ENCODE assay signal across 8 mouse cellular contexts in genomic region chr3:86919641-86920342, GRCm38 (mm10). TPM values are rescaled to one million over a fixed set of nuclear protein-coding genes. Genes with fewer than 3 reads are reported as not detected.
DNase-seq lines count a peak whose midpoint lies in the region; ATAC-seq and TF ChIP-seq lines count a peak whose summit lies in the region.

No protein-coding gene starts in this region.

- peak; percentile 90 for DNase-seq in heart, adult 11 months
- no peak for DNase-seq in heart, postnatal 25 days (ENCODE audit: low spot score)
- DNase-seq in ES-CJ7 (ENCODE audit: low read depth, low spot score) = peak; percentile 62
- peak; percentile 61 for DNase-seq in embryo, embryonic 10 days (ENCODE audit: low spot score)
- DNase-seq in heart, postnatal 0 days (ENCODE audit: low spot score) = no peak
- DNase-seq in left cerebral cortex, postnatal 36 days (ENCODE audit: low spot score in 2 of 2) = peak; percentile 38 to 54
- DNase-seq in testis, postnatal 10 days (ENCODE audit: low spot score) = peak; percentile 52

- no peaks in the 10 kb centered on the region for H3K79me2 ChIP-seq in myocyte (ENCODE audit: control insufficient read depth, insufficient read depth)

- WGBS in heart, postnatal 0 days = 1% methylated on average over 61 of the region's 61 CpGs

- H3K4me1 ChIP-seq in heart, postnatal 0 days (ENCODE audit: control insufficient read depth, insufficient read depth) = no peaks in the 10 kb centered on the region

- peak overlapping the region; percentile 54 for H3K9ac ChIP-seq in heart, postnatal 0 days (replicated peaks; ENCODE audit: low read depth, low read length)

- H3K9me3 ChIP-seq in heart, postnatal 0 days (replicated peaks; ENCODE audit: control insufficient read depth, low read length) = no peaks in the 10 kb centered on the region

- ATAC-seq in heart, postnatal 0 days (ENCODE audit: insufficient read depth, low read depth) = 0 out of 2 replicates have a peak, but pooled peaks have one; percentile 13

- intact Hi-C loops in heart, postnatal 25 days (cut with DNase I) = loop anchor here (10.0 kb wide), 1 partner anchor 105 kb away; no protein-coding TSS in a partner anchor
- intact Hi-C loops in left cerebral cortex, postnatal 36 days (cut with DNase I) = loop anchor here (5.0 kb wide), 4 partner anchors 47 to 117 kb away; no protein-coding TSS in a partner anchor

- no peaks in the 10 kb centered on the region; the same call in 1 of the 2 replicates for H3K27me3 ChIP-seq in heart, postnatal 0 days (ENCODE audit: control insufficient read depth, insufficient read depth, low read length)
- peaks cover 19% of the 10 kb centered on the region for H3K27me3 ChIP-seq in myocyte (ENCODE audit: control insufficient read depth, insufficient read depth, insufficient read length)

- TF ChIP-seq EP300 in heart, postnatal 0 days (IDR thresholded peaks at IDR 0.05; ENCODE audit: low read depth) = no peak

- no peak for TF ChIP-seq CTCF in heart, postnatal 0 days (IDR thresholded peaks at IDR 0.05; ENCODE audit: low read depth)

- peak overlapping the region; percentile 65 for H3K4me3 ChIP-seq in heart, postnatal 0 days (ENCODE audit: low read depth, low read length)
- no peak overlapping the region for H3K4me3 ChIP-seq in myocyte

- H3ac ChIP-seq in myocyte (ENCODE audit: control insufficient read depth, insufficient read length) = peak overlapping the region; percentile 15

- no peak overlapping the region for H3K27ac ChIP-seq in heart, postnatal 0 days (ENCODE audit: low read depth)

- no peak for TF ChIP-seq POLR2A in myocyte (IDR thresholded peaks at IDR 0.05; ENCODE audit: insufficient read length, low read depth)

- no peaks in the 10 kb centered on the region for H3K36me3 ChIP-seq in heart, postnatal 0 days (replicated peaks; ENCODE audit: control insufficient read depth, insufficient read depth, low read length)
- no peaks in the 10 kb centered on the region for H3K36me3 ChIP-seq in myocyte (ENCODE audit: control insufficient read depth, insufficient read depth)

- peak overlapping the region; percentile 82 for H3K4me2 ChIP-seq in heart, postnatal 0 days (ENCODE audit: low read depth, low read length)
- H3K4me2 ChIP-seq in myocyte (ENCODE audit: low read depth) = peak overlapping the region; percentile 59

TF ChIP-seq in myocyte, 11 proteins besides CTCF, POLR2A, EP300 and RAD21:
- TF ChIP-seq CEBPB (IDR thresholded peaks at IDR 0.05; ENCODE audit: insufficient read depth, poor library complexity, severe bottlenecking) (no peak), MAX (IDR thresholded peaks at IDR 0.05; ENCODE audit: low read depth) (no peak), E2F4 (IDR thresholded peaks at IDR 0.05; ENCODE audit: insufficient read depth) (no peak), TCF3 (IDR thresholded peaks at IDR 0.05; ENCODE audit: insufficient read length, low read depth) (no peak), USF1 (IDR thresholded peaks at IDR 0.05; ENCODE audit: low read depth) (no peak), SRF (IDR thresholded peaks at IDR 0.05; ENCODE audit: control insufficient read depth, insufficient read length, low read depth) (no peak), REST (IDR thresholded peaks at IDR 0.05; ENCODE audit: insufficient read depth, insufficient read length) (no peak), POLR2AphosphoS2 (IDR thresholded peaks at IDR 0.05; ENCODE audit: insufficient read length, low read depth) (no peak), MYOD1 (IDR thresholded peaks at IDR 0.05; ENCODE audit: control insufficient read depth in 1 of 3, insufficient read length in 2 of 3, low read depth in 2 of 3) (no peak), MYOG (IDR thresholded peaks at IDR 0.05; ENCODE audit: control insufficient read depth in 1 of 3, insufficient read depth in 1 of 3, insufficient read length in 2 of 3, low read depth in 2 of 3) (no peak), TCF12 (IDR thresholded peaks at IDR 0.05; ENCODE audit: insufficient read depth, poor library complexity, severe bottlenecking) (no peak)

RNA-seq across cellular contexts. Expression of gene Dclk2, which starts 0.9 kb away (rescaled TPM):
- total RNA-seq in heart, postnatal 25 days (2021) = 1 to 10 TPM in 1 of 2 experiments, under 1 TPM in 1; 0.75 to 1.5 TPM
- 5.2 and 9.2 TPM in 2 replicates for total RNA-seq in heart, postnatal 0 days (2014; rRNA removed; ENCODE audit: low replicate concordance)
- polyA plus RNA-seq in heart, postnatal 0 days (2015; fragmentation: Nextera tagmentation; extraction: Ambion mirVana) = 1.3 TPM in 2 replicates
- 10 to 100 TPM; 53.2 to 61.5 TPM for total RNA-seq in left cerebral cortex, postnatal 36 days (2021)
- polyA plus RNA-seq in myocyte (2012; fragmentation: generic; extraction: Trizol) = 1.8 TPM

Comparison
In these comparisons a context has a peak if more than half of its experiments do, and no peak if none do; other contexts are left out.
1. DNase-seq: peak in heart, adult 11 months (single experiment), ES-CJ7 (single experiment), embryo, embryonic 10 days (single experiment), left cerebral cortex, postnatal 36 days (2 of 2) and testis, postnatal 10 days (single experiment); none in heart, postnatal 25 days (single experiment) and heart, postnatal 0 days (single experiment).